Mouse (Mus musculus): ENCODE data around the gene Kpnb1. TPM values are rescaled to one million over a fixed set of nuclear protein-coding genes. Genes with fewer than 3 reads are reported as not detected.

Kpnb1 gene
- polyA plus RNA-seq, 1 experiment = 129 TPM

DNA sequence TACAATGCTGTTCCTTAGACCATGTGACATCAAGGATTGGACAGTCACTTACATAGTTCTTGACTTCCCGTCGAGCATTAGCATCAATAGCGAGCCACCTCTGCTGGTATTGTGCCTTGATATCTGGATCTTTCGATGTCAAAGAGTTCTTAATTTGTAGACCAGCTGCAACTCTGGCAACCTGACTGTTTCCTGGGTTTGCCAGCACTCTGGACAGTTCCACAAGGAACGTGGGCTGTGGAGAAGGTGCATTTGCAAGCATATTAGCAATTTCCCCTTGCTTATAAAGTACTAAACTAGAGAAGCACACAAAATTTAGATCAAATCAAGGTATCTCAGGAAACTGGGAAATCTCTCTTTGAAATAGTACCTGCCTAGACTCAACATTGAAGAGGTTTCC is 2.8 kb downstream of the Kpnb1 start:
- TF ChIP-seq POLR2A (IDR thresholded peaks at IDR 0.05; ENCODE audit: borderline replicate concordance, extremely low read depth, insufficient read depth, insufficient read length, poor library complexity, severe bottlenecking) = no peak

GRCm38 (mm10) chr11:97182446-97182845 is 5.2 kb downstream of the Kpnb1 start:
- no peak for DNase-seq (ENCODE audit: low read depth)

More for the DNA sequence above, 2.8 kb downstream of the Kpnb1 start:
- no peak for DNase-seq (ENCODE audit: low read depth)

DNA sequence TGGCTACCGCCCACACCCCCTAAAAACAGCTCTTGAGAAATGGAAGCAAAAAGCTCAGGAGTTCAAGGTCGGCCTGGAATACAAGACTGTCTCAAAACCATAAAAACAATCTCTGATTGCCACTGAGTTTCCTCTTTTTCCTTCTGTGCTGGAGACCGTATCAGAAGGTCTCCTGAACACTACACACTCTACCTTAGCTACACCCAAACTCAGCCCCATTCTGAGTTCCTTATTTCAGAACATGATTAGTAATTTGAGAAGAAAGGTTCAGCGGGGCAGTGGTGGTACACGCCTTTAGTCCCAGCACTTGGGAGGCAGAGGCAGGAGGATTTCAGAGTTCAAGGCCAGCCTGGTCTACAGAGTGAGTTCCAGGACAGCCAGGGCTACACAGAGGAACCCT is 6.6 kb downstream of the Kpnb1 start:
- no peak for DNase-seq (ENCODE audit: low read depth)
- TF ChIP-seq POLR2A (IDR thresholded peaks at IDR 0.05; ENCODE audit: borderline replicate concordance, extremely low read depth, insufficient read depth, insufficient read length, poor library complexity, severe bottlenecking) = no peak

More at GRCm38 (mm10) chr11:97182446-97182845, 5.2 kb downstream of the Kpnb1 start:
- no peak for TF ChIP-seq POLR2A (IDR thresholded peaks at IDR 0.05; ENCODE audit: borderline replicate concordance, extremely low read depth, insufficient read depth, insufficient read length, poor library complexity, severe bottlenecking)
- TF ChIP-seq CTCF (IDR thresholded peaks at IDR 0.05; ENCODE audit: borderline replicate concordance, extremely low read depth, insufficient read depth, insufficient read length) = no peak

- TF ChIP-seq POLR2A (IDR thresholded peaks at IDR 0.05; ENCODE audit: borderline replicate concordance, extremely low read depth, insufficient read depth, insufficient read length, poor library complexity, severe bottlenecking) = no peak
- no peak for TF ChIP-seq CTCF (IDR thresholded peaks at IDR 0.05; ENCODE audit: borderline replicate concordance, extremely low read depth, insufficient read depth, insufficient read length)
- DNase-seq (ENCODE audit: low read depth) = no peak
Measured at GRCm38 (mm10) chr11:97178198-97178597, 9.5 kb downstream of the Kpnb1 start.

- peak; percentile 79 for DNase-seq (ENCODE audit: low read depth)
- peak; percentile 58; the same call in 1 of the 2 replicates for TF ChIP-seq CTCF (IDR thresholded peaks at IDR 0.05; ENCODE audit: borderline replicate concordance, extremely low read depth, insufficient read depth, insufficient read length)
- TF ChIP-seq POLR2A (IDR thresholded peaks at IDR 0.05; ENCODE audit: borderline replicate concordance, extremely low read depth, insufficient read depth, insufficient read length, poor library complexity, severe bottlenecking) = no peak
Measured at GRCm38 (mm10) chr11:97176851-97177250, 10.8 kb downstream of the Kpnb1 start.

GRCm38 (mm10) chr11:97175499-97175898 is 12.2 kb downstream of the Kpnb1 start:
- TF ChIP-seq POLR2A (IDR thresholded peaks at IDR 0.05; ENCODE audit: borderline replicate concordance, extremely low read depth, insufficient read depth, insufficient read length, poor library complexity, severe bottlenecking) (no peak), CTCF (IDR thresholded peaks at IDR 0.05; ENCODE audit: borderline replicate concordance, extremely low read depth, insufficient read depth, insufficient read length) (no peak)
- DNase-seq (ENCODE audit: low read depth) = no peak

GRCm38 (mm10) chr11:97160341-97160740 is 27.3 kb downstream of the Kpnb1 start:
- TF ChIP-seq POLR2A (IDR thresholded peaks at IDR 0.05; ENCODE audit: borderline replicate concordance, extremely low read depth, insufficient read depth, insufficient read length, poor library complexity, severe bottlenecking) (no peak), CTCF (IDR thresholded peaks at IDR 0.05; ENCODE audit: borderline replicate concordance, extremely low read depth, insufficient read depth, insufficient read length) (no peak)
- peak; percentile 19 for DNase-seq (ENCODE audit: low read depth)

DNA sequence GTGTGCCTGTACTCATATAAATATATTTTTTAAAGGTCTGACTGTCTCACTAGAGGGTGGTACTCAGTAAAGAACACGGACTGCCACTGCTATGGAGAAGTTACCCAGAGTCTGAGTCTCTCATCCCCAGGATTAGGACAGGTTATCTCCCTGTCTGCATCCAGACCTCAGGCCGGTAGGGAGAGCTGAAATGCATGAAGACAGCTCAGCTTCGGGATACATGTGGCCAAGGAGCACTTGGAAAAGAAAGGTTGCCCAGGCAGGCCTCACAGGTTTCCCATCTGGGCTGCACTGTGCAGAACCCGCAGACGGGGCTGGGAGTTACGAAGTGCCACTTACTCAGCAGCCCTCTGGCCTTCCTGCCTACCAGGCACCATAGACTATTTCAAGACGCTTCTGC is 30.7 kb downstream of the Kpnb1 start:
- DNase-seq (ENCODE audit: low read depth) = no peak
- TF ChIP-seq POLR2A (IDR thresholded peaks at IDR 0.05; ENCODE audit: borderline replicate concordance, extremely low read depth, insufficient read depth, insufficient read length, poor library complexity, severe bottlenecking) = no peak
- no peak for TF ChIP-seq CTCF (IDR thresholded peaks at IDR 0.05; ENCODE audit: borderline replicate concordance, extremely low read depth, insufficient read depth, insufficient read length)

DNA sequence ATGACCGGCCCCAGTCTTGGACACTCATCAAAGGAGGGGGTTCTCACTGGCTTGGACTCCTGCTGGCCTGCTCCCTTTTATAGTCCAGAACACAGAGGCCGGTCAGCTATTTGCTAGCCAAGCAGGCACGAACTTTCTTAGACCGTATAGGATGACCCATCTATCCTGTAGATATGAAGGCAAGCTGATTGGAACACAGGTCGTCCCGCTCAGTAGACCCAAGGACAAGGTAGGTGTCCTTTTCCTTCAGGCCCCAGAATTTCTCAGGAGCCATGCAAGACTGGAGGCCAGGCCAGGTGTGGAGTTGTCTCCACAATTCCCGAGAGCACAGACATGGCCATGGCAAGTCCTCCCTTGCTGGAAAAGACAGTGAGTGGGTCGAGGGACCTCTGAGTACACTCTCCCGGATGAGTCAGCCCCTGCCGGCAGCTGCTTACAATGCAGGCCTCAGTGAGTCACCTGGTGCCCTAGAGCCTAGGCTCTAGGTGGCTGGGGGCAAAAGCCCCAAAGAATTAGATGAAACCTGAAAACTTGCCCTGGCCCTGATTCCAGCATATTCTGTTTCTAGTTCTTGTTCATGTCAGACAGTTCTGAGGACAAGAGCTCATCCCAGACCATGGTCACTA is 34.9 kb downstream of the Kpnb1 start:
- DNase-seq (ENCODE audit: low read depth) = peak; percentile 22
- TF ChIP-seq CTCF (IDR thresholded peaks at IDR 0.05; ENCODE audit: borderline replicate concordance, extremely low read depth, insufficient read depth, insufficient read length) (peak; percentile 33; the same call in 1 of the 2 replicates), POLR2A (IDR thresholded peaks at IDR 0.05; ENCODE audit: borderline replicate concordance, extremely low read depth, insufficient read depth, insufficient read length, poor library complexity, severe bottlenecking) (no peak)

GRCm38 (mm10) chr11:97152023-97152426 is 35.7 kb downstream of the Kpnb1 start:
- peak; percentile 40 for DNase-seq (ENCODE audit: low read depth)
- no peak for TF ChIP-seq CTCF (IDR thresholded peaks at IDR 0.05; ENCODE audit: borderline replicate concordance, extremely low read depth, insufficient read depth, insufficient read length)

- TF ChIP-seq POLR2A (IDR thresholded peaks at IDR 0.05; ENCODE audit: borderline replicate concordance, extremely low read depth, insufficient read depth, insufficient read length, poor library complexity, severe bottlenecking) (0 out of 2 replicates have a peak, but pooled peaks have one; percentile 0), CTCF (IDR thresholded peaks at IDR 0.05; ENCODE audit: borderline replicate concordance, extremely low read depth, insufficient read depth, insufficient read length) (no peak)
- peak; percentile 65 for DNase-seq (ENCODE audit: low read depth)
Measured at GRCm38 (mm10) chr11:97151343-97151801, 36.3 kb downstream of the Kpnb1 start, which contains the start of gene Tbkbp1. Tbkbp1 (minus strand) TSS chr11:97151495.
